Mouse (Mus musculus) c-Kit-positive CD71-positive TER-119-positive erythroid progenitor cells, embryonic 14.5 days (primary cell): ENCODE results near the gene Cnnm3.
A peak's percentile ranks its signal among the peaks of the same experiment; 100 is the strongest.

Source experiments
- DNase-seq: peaks from one replicate; pipeline ENCODE4 v3.0.0-alpha.2; 2013; ENCODE audit warnings: low spot score

Cnnm3 gene

GRCm38 (mm10) chr1:36511289-36512021, at the start of gene Cnnm3:
Gene Cnnm3 (plus strand): TSS chr1:36511867.
- DNase-seq: peak; percentile 97

- DNase-seq: no peak
Measured at GRCm38 (mm10) chr1:36465641-36466160, 46.0 kb upstream of the Cnnm3 start.

- no peak for DNase-seq
Measured at GRCm38 (mm10) chr1:36467446-36467845, 44.2 kb upstream of the Cnnm3 start.

GRCm38 (mm10) chr1:36469811-36470444, 41.7 kb upstream of the Cnnm3 start:
- no peak for DNase-seq

- peak; percentile 84 for DNase-seq
Measured at GRCm38 (mm10) chr1:36471181-36472105, 40.2 kb upstream of the Cnnm3 start, which contains the start of gene Cnnm4. Gene Cnnm4 (plus strand): TSS chr1:36471620.

- DNase-seq: no peak
Measured at GRCm38 (mm10) chr1:36472106-36472440, 39.6 kb upstream of the Cnnm3 start.

GRCm38 (mm10) chr1:36473211-36473780, 38.4 kb upstream of the Cnnm3 start:
- DNase-seq: no peak

- DNase-seq: no peak
Measured at GRCm38 (mm10) chr1:36474646-36475045, 37.0 kb upstream of the Cnnm3 start.

- no peak for DNase-seq
Measured at GRCm38 (mm10) chr1:36475480-36476110, 36.1 kb upstream of the Cnnm3 start.

GRCm38 (mm10) chr1:36476426-36476825, 35.2 kb upstream of the Cnnm3 start:
- DNase-seq: no peak

GRCm38 (mm10) chr1:36478343-36478795, 33.3 kb upstream of the Cnnm3 start:
- no peak for DNase-seq

- DNase-seq: no peak
Measured at GRCm38 (mm10) chr1:36479903-36480899, 31.5 kb upstream of the Cnnm3 start.

- DNase-seq: no peak
Measured at GRCm38 (mm10) chr1:36483825-36484224, 27.8 kb upstream of the Cnnm3 start.

GRCm38 (mm10) chr1:36485080-36485479, 26.6 kb upstream of the Cnnm3 start:
- no peak for DNase-seq

- no peak for DNase-seq
Measured at GRCm38 (mm10) chr1:36487111-36487510, 24.6 kb upstream of the Cnnm3 start.

GRCm38 (mm10) chr1:36489661-36490060, 22.0 kb upstream of the Cnnm3 start:
- DNase-seq: no peak

GRCm38 (mm10) chr1:36492416-36493139, 19.1 kb upstream of the Cnnm3 start:
- no peak for DNase-seq

- no peak for DNase-seq
Measured at GRCm38 (mm10) chr1:36493299-36493698, 18.4 kb upstream of the Cnnm3 start.

- DNase-seq: no peak
Measured at GRCm38 (mm10) chr1:36496719-36497118, 14.9 kb upstream of the Cnnm3 start.
